Mouse (Mus musculus) testis, adult 2 months (tissue): ENCODE measurements around the gene Mogs.

Experiments used
- CTCF ChIP-seq: fragments of 200-500 bp; IDR thresholded peaks from 2 replicates; pipeline ENCODE4 v1.5.1; 2012; ENCODE audit warnings: low read depth, mild to moderate bottlenecking, inconsistent platforms, low read length, moderate library complexity; ENCODE audit not compliant: control insufficient read depth, insufficient read depth, insufficient replicate concordance
- POLR2A ChIP-seq: fragments of 200-500 bp; IDR thresholded peaks from 2 replicates; pipeline ENCODE4 v1.6.1; 2012; ENCODE audit warnings: low read depth, mild to moderate bottlenecking, inconsistent platforms, low read length, moderate library complexity; ENCODE audit not compliant: control insufficient read depth

- no peak for TF ChIP-seq POLR2A
- no peak for TF ChIP-seq CTCF
These were observed 6.8 kb downstream of the Mogs start for GRCm38 (mm10) chr6:83121863-83122710.
